Mouse (Mus musculus) spleen, postnatal 4 days (tissue): ENCODE measurements around the gene Setd6.

ENCODE experiments used
- DNase-seq, 2 experiments: peaks; one replicate each; pipeline ENCODE4 v3.0.0; 2022; ENCODE audit warnings: low spot score in 2 of 2

Setd6 gene

GRCm38 (mm10) chr8:95709579-95709978, 6.1 kb upstream of the Setd6 start:
- DNase-seq = no peak

GRCm38 (mm10) chr8:95711029-95711428, 4.7 kb upstream of the Setd6 start:
- no peak for DNase-seq

GRCm38 (mm10) chr8:95712395-95712794, 3.3 kb upstream of the Setd6 start:
- no peak for DNase-seq

GRCm38 (mm10) chr8:95713100-95714010, 2.3 kb upstream of the Setd6 start:
- peak; percentile 76 to 92 for DNase-seq

- DNase-seq = no peak
These were observed 1.3 kb upstream of the Setd6 start for GRCm38 (mm10) chr8:95714367-95714766.

GRCm38 (mm10) chr8:95714837-95715413, 756 bp upstream of the Setd6 start:
- no peak for DNase-seq

- DNase-seq = no peak
These were observed 1.1 kb downstream of the Setd6 start for GRCm38 (mm10) chr8:95716546-95717335.

- DNase-seq = no peak
These were observed 11.9 kb downstream of the Setd6 start for GRCm38 (mm10) chr8:95727625-95728024.

- no peak for DNase-seq
These were observed 22.9 kb downstream of the Setd6 start for GRCm38 (mm10) chr8:95738596-95738995.

- DNase-seq = no peak
These were observed 26.1 kb downstream of the Setd6 start for GRCm38 (mm10) chr8:95741732-95742131.

GRCm38 (mm10) chr8:95748028-95748427, 32.3 kb downstream of the Setd6 start:
- DNase-seq = no peak

- no peak for DNase-seq
These were observed 36.2 kb downstream of the Setd6 start for GRCm38 (mm10) chr8:95751924-95752323.

- no peak for DNase-seq
These were observed 44.6 kb downstream of the Setd6 start for GRCm38 (mm10) chr8:95760323-95760722.

GRCm38 (mm10) chr8:95764133-95764532, 48.5 kb downstream of the Setd6 start:
- DNase-seq = no peak
